Mouse (Mus musculus): ENCODE data around the gene Vmn1r39. TPM values are rescaled to one million over a fixed set of nuclear protein-coding genes. Genes with fewer than 3 reads are reported as not detected.
"Not testable (repeated sequence)": the region's sequence is repeated elsewhere in the genome, so short reads cannot be mapped to it uniquely, and the experiment has no call there.

Vmn1r39 gene
- not detected in 2 replicates for polyA plus RNA-seq (2015; fragmentation: Nextera tagmentation; extraction: Ambion mirVana)

DNA sequence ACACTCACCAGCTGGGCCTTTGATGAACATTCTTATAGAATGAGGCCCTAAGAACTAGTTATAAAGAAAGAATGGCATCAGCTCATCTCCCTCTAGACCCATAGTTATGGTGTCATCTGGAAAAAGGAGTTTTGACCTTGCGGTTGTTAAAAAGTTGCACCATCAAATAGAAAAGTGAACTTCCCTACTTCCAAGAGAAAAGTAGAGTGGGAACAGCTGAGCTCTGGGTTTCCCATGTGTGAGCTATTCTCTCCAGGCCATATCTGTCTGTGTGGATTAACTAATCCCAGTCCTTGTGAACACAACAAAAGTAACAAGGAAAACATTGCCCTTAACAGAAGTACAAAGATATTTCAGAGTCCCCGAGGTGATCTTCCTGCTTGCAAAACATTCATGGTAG lies at the start of gene Vmn1r39:
Gene Vmn1r39 (minus strand): TSS at position 101 of the 400 bp plus-strand sequence.
- 92% methylated on average over 2 of the region's 2 CpGs for WGBS
- H3K4me2 ChIP-seq: no peak within 1 kb of the TSS
- ATAC-seq (ENCODE audit: low FRiP score): no peak
- no peak within 1 kb of the TSS for H3K9ac ChIP-seq (replicated peaks)
- H3K4me1 ChIP-seq: no peaks in the 10 kb centered on the region
- no peaks in the 10 kb centered on the region for H3K36me3 ChIP-seq
- H3K9me3 ChIP-seq (replicated peaks): no peaks in the 10 kb centered on the region
- no peak within 1 kb of the TSS for H3K4me3 ChIP-seq (replicated peaks)
- H3K27me3 ChIP-seq (replicated peaks): no peaks in the 10 kb centered on the region
- H3K27ac ChIP-seq (replicated peaks): no peak within 1 kb of the TSS

DNA sequence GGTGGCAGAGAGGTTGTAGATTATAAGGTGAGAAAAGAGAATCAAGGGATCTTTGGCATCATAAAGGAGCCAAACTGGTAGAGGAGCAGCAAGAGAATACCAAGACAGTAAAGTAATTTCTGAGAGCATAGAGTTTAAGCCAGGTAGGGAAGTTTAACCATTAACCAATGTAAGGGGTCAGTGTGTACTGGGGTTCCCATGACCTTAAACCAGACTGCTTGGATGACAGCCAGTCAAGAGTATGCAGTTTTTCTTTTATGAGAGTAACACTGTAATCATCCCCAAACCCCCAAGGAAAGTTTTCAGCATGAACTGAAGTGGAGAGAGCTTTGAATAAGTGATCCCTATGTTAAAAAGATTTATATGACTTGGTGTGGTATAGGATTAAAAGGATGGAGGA lies 49.0 kb upstream of the Vmn1r39 start:
- Histone ChIP-seq H3K4me2 (no peak overlapping the region), H3K4me1 (no peaks in the 10 kb centered on the region)
- ATAC-seq (ENCODE audit: low FRiP score): no peak

DNA sequence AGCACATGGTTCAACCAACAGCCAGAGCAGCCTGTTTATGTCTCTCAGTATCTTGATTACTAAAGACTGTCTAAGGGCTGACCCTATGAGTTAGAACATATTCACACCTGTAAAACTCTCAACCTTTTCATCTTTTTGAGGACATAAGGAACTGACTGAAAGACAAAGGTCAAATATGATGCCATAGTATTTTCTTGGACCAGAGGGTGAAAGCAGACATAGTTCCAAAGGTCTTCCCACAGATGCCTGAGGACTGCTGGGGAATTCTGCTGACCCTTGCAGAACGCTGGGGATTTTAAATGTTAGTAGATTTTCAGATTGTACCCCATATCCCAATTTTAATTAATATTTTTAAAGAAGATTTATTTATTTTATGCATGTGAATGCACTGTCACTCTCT lies 47.9 kb upstream of the Vmn1r39 start:
- Histone ChIP-seq H3K27ac (replicated peaks) (no peak overlapping the region), H3K4me2 (no peak overlapping the region), H3K4me3 (replicated peaks) (no peak overlapping the region), H3K4me1 (no peaks in the 10 kb centered on the region), H3K36me3 (no peaks in the 10 kb centered on the region), H3K27me3 (replicated peaks) (no peaks in the 10 kb centered on the region), H3K9me3 (replicated peaks) (no peaks in the 10 kb centered on the region), H3K9ac (replicated peaks) (no peak overlapping the region)
- no peak for ATAC-seq (ENCODE audit: low FRiP score)
- WGBS: 95% methylated on average over 1 of the region's 1 CpGs

More for the DNA sequence above, 49.0 kb upstream of the Vmn1r39 start:
- H3K9me3 ChIP-seq (replicated peaks): no peaks in the 10 kb centered on the region
- no peaks in the 10 kb centered on the region for H3K36me3 ChIP-seq
- H3K4me3 ChIP-seq (replicated peaks): no peak overlapping the region
- no peak overlapping the region for H3K27ac ChIP-seq (replicated peaks)
- no peaks in the 10 kb centered on the region for H3K27me3 ChIP-seq (replicated peaks)
- no peak overlapping the region for H3K9ac ChIP-seq (replicated peaks)

DNA sequence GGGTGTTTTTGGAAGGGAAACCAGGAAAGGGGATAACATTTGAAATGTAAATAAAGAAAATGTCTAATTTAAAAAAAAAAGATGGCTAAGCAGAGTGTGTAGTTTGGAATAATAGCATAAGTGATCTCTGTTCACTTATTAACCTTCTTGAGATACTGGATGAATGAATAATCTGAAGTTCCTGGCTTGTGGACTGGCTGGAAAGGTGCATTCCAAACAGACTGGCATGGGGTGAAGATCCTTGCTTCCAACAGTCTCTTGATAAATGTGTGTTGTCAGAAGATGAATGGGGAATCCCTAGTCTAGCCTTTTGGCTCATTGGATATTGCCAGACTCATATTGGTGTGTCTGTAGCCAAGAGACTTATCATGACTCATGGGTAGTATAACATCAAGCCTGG lies 45.8 kb upstream of the Vmn1r39 start:
- no peak for ATAC-seq (ENCODE audit: low FRiP score)
- no peak overlapping the region for H3K4me2 ChIP-seq
- H3K27me3 ChIP-seq (replicated peaks): no peaks in the 10 kb centered on the region
- no peak overlapping the region for H3K9ac ChIP-seq (replicated peaks)
- H3K4me1 ChIP-seq: no peaks in the 10 kb centered on the region
- no peaks in the 10 kb centered on the region for H3K9me3 ChIP-seq (replicated peaks)
- no peaks in the 10 kb centered on the region for H3K36me3 ChIP-seq
- H3K27ac ChIP-seq (replicated peaks): no peak overlapping the region
- H3K4me3 ChIP-seq (replicated peaks): no peak overlapping the region

DNA sequence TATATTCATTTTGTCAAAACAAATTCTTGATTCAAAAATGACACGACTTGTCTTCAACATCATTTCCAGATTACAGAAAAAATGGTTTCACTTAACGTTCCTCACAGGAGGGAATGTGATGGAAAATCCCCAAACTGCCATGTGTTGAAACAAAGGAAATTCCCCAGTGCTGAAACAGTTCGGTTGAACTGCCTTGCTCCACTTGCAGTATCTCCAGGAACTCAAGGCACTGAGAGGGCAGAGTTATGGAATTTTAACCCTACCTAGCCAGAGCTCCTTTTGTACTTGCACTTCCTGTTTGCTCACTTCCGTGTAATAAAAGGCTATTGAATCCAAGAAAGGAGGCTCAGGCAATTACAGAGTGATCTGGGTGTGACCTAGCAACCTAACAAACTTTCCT lies 38.5 kb upstream of the Vmn1r39 start:
- Histone ChIP-seq H3K4me1 (no peaks in the 10 kb centered on the region), H3K27ac (replicated peaks) (no peak overlapping the region), H3K9ac (replicated peaks) (no peak overlapping the region), H3K4me2 (no peak overlapping the region), H3K4me3 (replicated peaks) (no peak overlapping the region), H3K27me3 (replicated peaks) (no peaks in the 10 kb centered on the region), H3K36me3 (no peaks in the 10 kb centered on the region), H3K9me3 (replicated peaks) (no peaks in the 10 kb centered on the region)
- 48% methylated on average over 4 of the region's 4 CpGs for WGBS
- ATAC-seq (ENCODE audit: low FRiP score): no peak

DNA sequence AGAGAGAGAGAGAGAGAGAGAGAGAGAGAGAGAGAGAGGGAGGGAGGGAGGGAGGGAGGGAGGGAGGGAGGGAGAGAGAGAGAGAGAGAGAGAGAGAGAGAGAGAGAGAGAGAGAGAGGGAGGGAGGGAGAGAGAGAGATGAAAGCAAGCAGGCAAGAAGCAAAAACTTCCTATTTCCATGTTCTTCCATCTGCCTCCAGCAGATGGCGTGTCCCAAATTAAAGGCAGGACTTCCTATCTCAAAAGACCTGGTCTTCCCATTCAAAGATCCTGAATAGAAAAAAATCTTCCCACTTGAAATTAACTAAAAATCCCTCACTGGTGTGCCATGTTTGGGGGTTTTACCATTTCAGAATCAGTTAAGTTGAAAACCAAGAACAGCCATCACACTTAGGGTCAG lies 30.2 kb upstream of the Vmn1r39 start:
- not testable (repeated sequence) for H3K4me2 ChIP-seq; H3K4me1 ChIP-seq; H3K27me3 ChIP-seq (replicated peaks); H3K36me3 ChIP-seq; ATAC-seq (ENCODE audit: low FRiP score); H3K9me3 ChIP-seq (replicated peaks); H3K4me3 ChIP-seq (replicated peaks); H3K9ac ChIP-seq (replicated peaks); H3K27ac ChIP-seq (replicated peaks)
- WGBS: 10% methylated on average over 1 of the region's 1 CpGs

DNA sequence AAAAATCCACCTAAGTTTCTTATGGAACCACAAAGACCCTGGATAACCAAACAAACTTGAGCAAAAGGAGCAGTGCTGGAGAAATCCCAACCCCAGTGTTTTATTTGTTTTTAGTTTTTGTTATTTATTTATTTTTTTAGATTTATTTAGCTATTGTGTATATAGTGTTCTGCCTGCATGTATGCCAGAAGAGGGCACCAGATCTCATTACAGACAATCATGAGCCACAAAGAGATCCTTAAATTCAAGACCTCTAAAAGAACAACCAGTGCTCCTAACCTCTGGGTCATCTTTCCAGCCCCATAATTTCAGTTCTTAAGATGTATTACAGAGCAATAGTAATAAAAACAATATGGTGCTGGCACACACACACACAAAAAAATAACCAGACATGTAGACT lies 26.5 kb upstream of the Vmn1r39 start:
- Histone ChIP-seq H3K4me3 (replicated peaks) (no peak overlapping the region), H3K27ac (replicated peaks) (no peak overlapping the region), H3K36me3 (no peaks in the 10 kb centered on the region), H3K9me3 (replicated peaks) (no peaks in the 10 kb centered on the region), H3K9ac (replicated peaks) (no peak overlapping the region), H3K27me3 (replicated peaks) (no peaks in the 10 kb centered on the region), H3K4me1 (no peaks in the 10 kb centered on the region), H3K4me2 (no peak overlapping the region)
- ATAC-seq (ENCODE audit: low FRiP score): no peak

DNA sequence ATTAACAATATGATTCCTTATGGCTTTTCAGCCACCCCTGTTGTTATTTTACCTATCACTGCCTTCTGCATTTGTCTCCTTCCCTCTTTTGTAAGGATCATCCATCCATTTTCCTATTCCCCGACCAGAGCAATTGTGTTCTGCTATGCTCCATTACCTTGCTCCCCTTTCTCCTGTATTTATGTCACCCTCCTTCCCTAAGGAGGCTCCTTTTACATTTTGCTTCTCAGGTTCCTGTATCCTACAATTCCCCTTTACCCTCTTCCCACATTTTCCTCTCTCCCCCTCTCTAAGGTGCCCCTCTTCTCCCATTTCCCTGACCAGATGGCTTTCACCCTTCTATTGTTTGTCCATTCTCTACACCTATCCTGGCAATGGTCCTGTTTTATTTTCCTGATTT lies 4.1 kb downstream of the Vmn1r39 start:
- Histone ChIP-seq H3K27me3 (replicated peaks) (no peaks in the 10 kb centered on the region), H3K9ac (replicated peaks) (no peak overlapping the region), H3K27ac (replicated peaks) (no peak overlapping the region), H3K9me3 (replicated peaks) (no peaks in the 10 kb centered on the region), H3K4me3 (replicated peaks) (no peak overlapping the region), H3K4me1 (no peaks in the 10 kb centered on the region), H3K4me2 (no peak overlapping the region), H3K36me3 (no peaks in the 10 kb centered on the region)
- ATAC-seq (ENCODE audit: low FRiP score): no peak
- 33% methylated on average over 1 of the region's 1 CpGs for WGBS

DNA sequence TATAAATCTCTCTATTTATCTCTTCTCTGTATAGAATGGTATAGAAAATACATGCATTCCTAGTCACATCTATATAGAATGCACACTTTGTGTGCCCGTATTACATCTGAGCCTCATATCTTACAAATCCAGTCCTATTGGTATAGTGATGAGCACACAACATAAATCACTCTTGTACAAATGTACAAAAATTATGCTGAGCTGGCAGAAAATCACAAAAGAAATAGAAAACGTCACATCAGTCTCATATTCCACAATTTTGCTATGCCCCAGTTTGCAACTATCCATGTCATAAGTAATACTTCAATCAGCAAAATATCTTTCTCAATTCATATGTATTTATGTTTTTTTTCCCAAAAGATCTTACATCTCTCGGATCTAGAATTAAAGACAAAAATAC lies 4.7 kb downstream of the Vmn1r39 start:
- ATAC-seq (ENCODE audit: low FRiP score): no peak
- WGBS: 85% methylated on average over 3 of the region's 3 CpGs

DNA sequence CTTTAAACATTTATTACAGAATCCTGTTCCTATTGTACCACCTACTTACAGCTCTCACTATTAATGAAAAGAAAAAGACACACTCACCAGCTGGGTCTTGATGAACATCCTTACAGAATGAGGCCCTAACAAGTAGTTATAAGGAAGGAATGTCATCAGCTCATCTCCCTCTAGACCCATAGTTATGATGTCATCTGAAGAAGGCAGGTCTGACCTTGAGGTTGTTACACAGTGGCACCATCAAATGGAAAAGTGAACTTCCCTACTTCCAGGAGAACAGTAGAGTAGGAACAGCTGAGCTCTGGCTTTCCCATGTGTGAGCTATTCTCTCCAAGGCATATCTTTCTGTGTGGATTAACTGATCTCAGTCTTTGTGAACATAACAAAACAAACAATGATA lies 27.9 kb downstream of the Vmn1r39 start, which contains the start of gene Vmn1r38:
Gene Vmn1r38 (minus strand): TSS at position 101 of the 400 bp plus-strand sequence.
- not testable (repeated sequence) for H3K4me1 ChIP-seq; ATAC-seq (ENCODE audit: low FRiP score); H3K4me2 ChIP-seq; H3K4me3 ChIP-seq (replicated peaks); H3K36me3 ChIP-seq; H3K27ac ChIP-seq (replicated peaks); H3K27me3 ChIP-seq (replicated peaks); H3K9me3 ChIP-seq (replicated peaks); H3K9ac ChIP-seq (replicated peaks)

More for the DNA sequence above, 4.7 kb downstream of the Vmn1r39 start:
- Histone ChIP-seq H3K9me3 (replicated peaks) (no peaks in the 10 kb centered on the region), H3K4me2 (no peak overlapping the region), H3K9ac (replicated peaks) (no peak overlapping the region), H3K4me3 (replicated peaks) (no peak overlapping the region), H3K27me3 (replicated peaks) (no peaks in the 10 kb centered on the region), H3K36me3 (no peaks in the 10 kb centered on the region), H3K27ac (replicated peaks) (no peak overlapping the region), H3K4me1 (no peaks in the 10 kb centered on the region)

Other genes starting within 250 kb of the Vmn1r39 start
- not detected in 2 replicates for gene Vmn1r33, start 192.3 kb downstream of the Vmn1r39 start, polyA plus RNA-seq (2015; fragmentation: Nextera tagmentation; extraction: Ambion mirVana)
- not detected in 2 replicates for gene Vmn1r34, start 166.7 kb downstream of the Vmn1r39 start, polyA plus RNA-seq (2015; fragmentation: Nextera tagmentation; extraction: Ambion mirVana)
- not detected in 2 replicates for gene Vmn1r35, start 124.7 kb downstream of the Vmn1r39 start, polyA plus RNA-seq (2015; fragmentation: Nextera tagmentation; extraction: Ambion mirVana)
- gene Vmn1r36, start 91.4 kb downstream of the Vmn1r39 start, polyA plus RNA-seq (2015; fragmentation: Nextera tagmentation; extraction: Ambion mirVana): not detected in 2 replicates
- not detected in 2 replicates for gene Vmn1r37, start 81.2 kb downstream of the Vmn1r39 start, polyA plus RNA-seq (2015; fragmentation: Nextera tagmentation; extraction: Ambion mirVana)
- gene Vmn1r38, start 28.0 kb downstream of the Vmn1r39 start, polyA plus RNA-seq (2015; fragmentation: Nextera tagmentation; extraction: Ambion mirVana): not detected in 2 replicates
- gene Gng12, start 85.8 kb upstream of the Vmn1r39 start, polyA plus RNA-seq (2015; fragmentation: Nextera tagmentation; extraction: Ambion mirVana): 65.9 and 75.1 TPM in 2 replicates
- gene Gadd45a, start 226.8 kb upstream of the Vmn1r39 start, polyA plus RNA-seq (2015; fragmentation: Nextera tagmentation; extraction: Ambion mirVana): 15.8 and 23.4 TPM in 2 replicates